Mouse (Mus musculus) forebrain, embryonic 11.5 days (tissue): ENCODE results near the gene Gm4175. TPM values are rescaled to one million over a fixed set of nuclear protein-coding genes. Genes with fewer than 3 reads are reported as not detected.
"Not testable (repeated sequence)": the region's sequence is repeated elsewhere in the genome, so short reads cannot be mapped to it uniquely, and the experiment has no call there.

Experiments
- ATAC-seq: fragments of 200-750 bp; cut with Nextera tagmentation; replicated peaks from 2 replicates; pipeline ENCODE4 v1.8.0; 2017; ENCODE audit warnings: moderate TSS enrichment; ENCODE audit not compliant: low FRiP score
- DNase-seq: peaks from one replicate; pipeline ENCODE4 v3.0.0-alpha.2; 2017; ENCODE audit warnings: low spot score
- H3K27ac ChIP-seq: fragments of 300-500 bp; sonication (generic); 2 replicates; pipeline ENCODE4 v1.5.1; 2014; ENCODE audit warnings: low read depth, low read length
- H3K27me3 ChIP-seq: fragments of 300-500 bp; sonication (generic); 2 replicates; pipeline ENCODE4 v1.6.1; 2014; ENCODE audit warnings: mild to moderate bottlenecking, low read length, mixed read lengths; ENCODE audit not compliant: control insufficient read depth, insufficient read depth
- H3K36me3 ChIP-seq: fragments of 300-500 bp; sonication (generic); 2 replicates; pipeline ENCODE4 v1.6.1; 2014; ENCODE audit warnings: mild to moderate bottlenecking, low read length, moderate library complexity, mixed read lengths; ENCODE audit not compliant: control insufficient read depth, insufficient read depth
- H3K4me1 ChIP-seq: fragments of 300-500 bp; sonication (generic); replicated peaks from 2 replicates; pipeline ENCODE4 v1.6.1; 2014; ENCODE audit warnings: low read length, mixed read lengths; ENCODE audit not compliant: control insufficient read depth, insufficient read depth
- H3K4me2 ChIP-seq: fragments of 300-500 bp; sonication (generic); 2 replicates; pipeline ENCODE4 v1.6.1; 2014; ENCODE audit warnings: low read depth, mild to moderate bottlenecking, low read length, moderate library complexity, mixed read lengths; ENCODE audit not compliant: severe bottlenecking
- H3K4me3 ChIP-seq: fragments of 300-500 bp; sonication (generic); 2 replicates; pipeline ENCODE4 v1.5.1; 2014; ENCODE audit warnings: low read depth, low read length
- H3K9ac ChIP-seq: fragments of 300-500 bp; sonication (generic); 2 replicates; pipeline ENCODE4 v1.6.1; 2014; ENCODE audit warnings: low read length
- H3K9me3 ChIP-seq: fragments of 300-500 bp; sonication (generic); 2 replicates; pipeline ENCODE4 v1.6.1; 2016; ENCODE audit warnings: low read length, mixed read lengths; ENCODE audit not compliant: control insufficient read depth
- WGBS: fragments of 180-500 bp; shearing (Covaris S2); extraction: QIAGEN DNeasy Blood & Tissue Kit; methylation state at CpG from one replicate; pipeline ENCODE4 v1.1.7; 2014; 5-methylcytosine and 5-hydroxymethylcytosine counted together
- polyA plus RNA-seq: library from polyadenylated mRNA; unstranded; fragments of >200 nt; fragmentation: Nextera tagmentation; extraction: Ambion mirVana; gene quantifications from 2 replicates; pipeline ENCODE4 v1.2.1, GENCODE M21; 2014

The Gm4175 gene
- polyA plus RNA-seq = not detected in 2 replicates

DNA sequence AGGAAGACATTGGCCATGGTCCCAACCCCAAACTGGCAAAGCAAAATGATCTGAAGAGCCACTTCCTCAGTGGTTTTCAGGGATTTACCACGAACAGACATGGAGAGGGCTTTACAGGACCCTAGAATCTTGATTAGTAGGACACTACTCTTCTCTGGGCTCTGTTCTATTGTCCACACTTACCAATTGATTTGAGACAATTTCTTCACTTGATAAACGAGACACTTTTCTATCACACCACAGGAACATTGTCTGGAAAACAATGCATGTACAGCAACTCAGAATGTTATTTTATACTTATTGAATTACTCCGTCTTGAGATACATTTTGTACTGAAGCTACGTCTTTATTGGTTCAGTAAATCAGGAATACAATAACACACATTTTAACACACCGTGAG is at the start of gene Gm4175:
TSS of gene Gm4175 (minus strand) at position 101 of the 400 bp plus-strand sequence.
- H3K4me1 ChIP-seq, H3K9me3 ChIP-seq, H3K9ac ChIP-seq, H3K4me3 ChIP-seq, DNase-seq, H3K27me3 ChIP-seq, H3K4me2 ChIP-seq, H3K27ac ChIP-seq, H3K36me3 ChIP-seq, ATAC-seq: not testable (repeated sequence)
- WGBS = no CpG with 5 or more reads among the region's 5 CpGs

GRCm38 (mm10) chr7:21796628-21797027 is 35.4 kb upstream of the Gm4175 start, which contains the start of gene Gm4177:
Gene Gm4177 (minus strand): TSS chr7:21796728.
- H3K4me2 ChIP-seq, H3K36me3 ChIP-seq, ATAC-seq, DNase-seq, H3K9ac ChIP-seq, H3K27me3 ChIP-seq, H3K27ac ChIP-seq, H3K9me3 ChIP-seq, H3K4me1 ChIP-seq, H3K4me3 ChIP-seq: not testable (repeated sequence)
- no CpG with 5 or more reads among the region's 3 CpGs for WGBS

Other genes with a start within 250 kb of the Gm4175 start
- gene Vmn1r130, start 249.7 kb downstream of the Gm4175 start, polyA plus RNA-seq = not detected in 2 replicates
- gene Vmn1r131, start 215.4 kb downstream of the Gm4175 start, polyA plus RNA-seq = not detected in 2 replicates
- gene Vmn1r132, start 147.4 kb downstream of the Gm4175 start, polyA plus RNA-seq = not detected in 2 replicates
- gene Gm4177, start 35.3 kb upstream of the Gm4175 start, polyA plus RNA-seq = not detected in 2 replicates
- not detected in 2 replicates for gene Vmn1r135, start 70.9 kb upstream of the Gm4175 start, polyA plus RNA-seq
- gene Gm5725, start 82.8 kb upstream of the Gm4175 start, polyA plus RNA-seq = not detected in 2 replicates
- not detected in 2 replicates for gene Gm5891, start 159.8 kb upstream of the Gm4175 start, polyA plus RNA-seq
- not detected in 2 replicates for gene Vmn1r137, start 233.1 kb upstream of the Gm4175 start, polyA plus RNA-seq